Mouse (Mus musculus): ENCODE results near the gene Slc12a8.

DNA sequence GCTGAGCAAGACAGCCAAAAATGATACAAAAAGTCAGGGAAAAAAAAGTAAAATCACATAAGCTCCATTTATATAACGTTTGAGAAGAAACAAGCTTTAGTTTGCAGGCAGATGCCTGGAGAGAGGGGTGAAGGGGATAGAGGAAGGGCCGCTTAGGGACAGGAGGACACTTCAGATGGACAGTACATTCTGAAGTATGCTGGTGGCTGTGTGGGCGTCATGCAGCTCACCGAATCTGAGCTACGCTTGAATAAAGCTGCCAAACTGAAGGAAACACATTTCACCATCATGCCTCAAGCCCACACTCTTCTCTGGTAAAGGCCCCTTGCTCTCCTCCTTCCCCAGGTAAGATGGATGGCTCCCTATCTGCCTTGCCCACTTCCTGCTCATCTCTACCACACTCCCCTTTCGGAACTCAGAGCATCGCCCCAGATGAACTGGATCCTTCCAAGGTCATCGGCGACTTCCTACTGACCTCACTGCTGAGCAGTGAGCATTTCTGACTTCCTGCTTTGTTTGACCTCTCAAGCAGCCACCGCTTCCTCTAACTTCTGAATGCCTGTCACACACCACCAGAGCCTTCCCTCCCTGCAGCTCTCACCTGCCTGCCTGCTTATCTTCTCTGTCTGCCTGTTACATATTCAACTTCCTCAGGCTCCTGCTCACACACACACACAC lies 74.4 kb downstream of the Slc12a8 start:
- TF ChIP-seq CTCF (IDR thresholded peaks at IDR 0.05; ENCODE audit: low read depth): no peak
- no peak for TF ChIP-seq EP300 (optimal IDR thresholded peaks at IDR 0.05)
